Mouse (Mus musculus): Measurements from ENCODE around the gene Rtn4r.
A peak's percentile ranks its signal among the peaks of the same experiment; 100 is the strongest.

Gene Rtn4r

GRCm38 (mm10) chr16:18127241-18127861 is at the start of gene Rtn4r:
TSS of gene Rtn4r (plus strand) at chr16:18127642.
- peak; percentile 64 to 72 for DNase-seq (ENCODE audit: low spot score in 2 of 2)

- DNase-seq (ENCODE audit: low spot score in 2 of 2), result no peak
Measured at GRCm38 (mm10) chr16:18078314-18079015, 49.0 kb upstream of the Rtn4r start.

GRCm38 (mm10) chr16:18079300-18079699 is 48.1 kb upstream of the Rtn4r start:
- DNase-seq (ENCODE audit: low spot score in 2 of 2), result no peak

GRCm38 (mm10) chr16:18080171-18080570 is 47.3 kb upstream of the Rtn4r start:
- no peak for DNase-seq (ENCODE audit: low spot score in 2 of 2)

GRCm38 (mm10) chr16:18081149-18081827 is 46.2 kb upstream of the Rtn4r start:
- no peak for DNase-seq (ENCODE audit: low spot score in 2 of 2)

- no peak for DNase-seq (ENCODE audit: low spot score in 2 of 2)
Measured at GRCm38 (mm10) chr16:18082291-18082690, 45.2 kb upstream of the Rtn4r start.

- DNase-seq (ENCODE audit: low spot score in 2 of 2), result peak; percentile 81 to 87
Measured at GRCm38 (mm10) chr16:18083231-18083951, 44.1 kb upstream of the Rtn4r start.

GRCm38 (mm10) chr16:18084262-18084661 is 43.2 kb upstream of the Rtn4r start:
- DNase-seq (ENCODE audit: low spot score in 2 of 2), result no peak

GRCm38 (mm10) chr16:18087101-18087500 is 40.3 kb upstream of the Rtn4r start:
- peak in 1 of 2 experiments; percentile 65 for DNase-seq (ENCODE audit: low spot score in 2 of 2)

GRCm38 (mm10) chr16:18096348-18096747 is 31.1 kb upstream of the Rtn4r start:
- DNase-seq (ENCODE audit: low spot score in 2 of 2), result peak in 1 of 2 experiments; percentile 18

GRCm38 (mm10) chr16:18102816-18103215 is 24.6 kb upstream of the Rtn4r start:
- no peak for DNase-seq (ENCODE audit: low spot score in 2 of 2)

GRCm38 (mm10) chr16:18103366-18103765 is 24.1 kb upstream of the Rtn4r start:
- no peak for DNase-seq (ENCODE audit: low spot score in 2 of 2)

GRCm38 (mm10) chr16:18103808-18104207 is 23.6 kb upstream of the Rtn4r start:
- DNase-seq (ENCODE audit: low spot score in 2 of 2), result no peak

GRCm38 (mm10) chr16:18108221-18108966 is 19.0 kb upstream of the Rtn4r start:
- DNase-seq (ENCODE audit: low spot score in 2 of 2), result peak in 1 of 2 experiments; percentile 75

- DNase-seq (ENCODE audit: low spot score in 2 of 2), result peak in 1 of 2 experiments; percentile 19
Measured at GRCm38 (mm10) chr16:18111042-18111441, 16.4 kb upstream of the Rtn4r start.

GRCm38 (mm10) chr16:18116467-18116866 is 11.0 kb upstream of the Rtn4r start:
- DNase-seq (ENCODE audit: low spot score in 2 of 2), result no peak

- DNase-seq (ENCODE audit: low spot score in 2 of 2), result no peak
Measured at GRCm38 (mm10) chr16:18118285-18118684, 9.2 kb upstream of the Rtn4r start.

GRCm38 (mm10) chr16:18119031-18119730 is 8.3 kb upstream of the Rtn4r start:
- peak in 1 of 2 experiments; percentile 73 for DNase-seq (ENCODE audit: low spot score in 2 of 2)

GRCm38 (mm10) chr16:18122740-18123139 is 4.7 kb upstream of the Rtn4r start:
- peak in 1 of 2 experiments; percentile 12 for DNase-seq (ENCODE audit: low spot score in 2 of 2)

- peak in 1 of 2 experiments; percentile 16 for DNase-seq (ENCODE audit: low spot score in 2 of 2)
Measured at GRCm38 (mm10) chr16:18123471-18123870, 4.0 kb upstream of the Rtn4r start.

GRCm38 (mm10) chr16:18124040-18124439 is 3.4 kb upstream of the Rtn4r start:
- DNase-seq (ENCODE audit: low spot score in 2 of 2), result peak in 1 of 2 experiments; percentile 28

All from right cerebral cortex, postnatal 10 days (tissue).